Mouse (Mus musculus) liver, embryonic 13.5 days (tissue): ENCODE results near the gene Sla2. TPM values are rescaled to one million over a fixed set of nuclear protein-coding genes. Genes with fewer than 3 reads are reported as not detected.
A peak's percentile ranks its signal among the peaks of the same experiment; 100 is the strongest.

ENCODE experiments used
- ATAC-seq: fragments of 200-750 bp; cut with Nextera tagmentation; 2 replicates; pipeline ENCODE4 v1.8.0; 2017; ENCODE audit warnings: low read depth, mild to moderate bottlenecking, moderate number of reproducible peaks, moderate library complexity
- DNase-seq: peaks from one replicate; pipeline ENCODE4 v3.0.0; 2022
- H3K27ac ChIP-seq: fragments of 300-500 bp; sonication (generic); 2 replicates; pipeline ENCODE4 v1.5.1; 2015; ENCODE audit warnings: moderate library complexity, mild to moderate bottlenecking, inconsistent platforms
- H3K27me3 ChIP-seq: fragments of 300-500 bp; sonication (generic); 2 replicates; pipeline ENCODE4 v1.6.1; 2015; ENCODE audit warnings: mild to moderate bottlenecking, inconsistent platforms
- H3K36me3 ChIP-seq: fragments of 300-500 bp; sonication (generic); 2 replicates; pipeline ENCODE4 v1.6.1; 2015; ENCODE audit warnings: mild to moderate bottlenecking, inconsistent platforms
- H3K4me1 ChIP-seq: fragments of 300-500 bp; sonication (generic); replicated peaks from 2 replicates; pipeline ENCODE4 v1.6.1; 2015; ENCODE audit warnings: inconsistent platforms
- H3K4me2 ChIP-seq: fragments of 300-500 bp; sonication (generic); 2 replicates; pipeline ENCODE4 v1.6.1; 2015; ENCODE audit warnings: inconsistent platforms, mild to moderate bottlenecking, moderate library complexity
- H3K4me3 ChIP-seq: fragments of 300-500 bp; sonication (generic); replicated peaks from 2 replicates; pipeline ENCODE4 v1.5.1; 2015; ENCODE audit warnings: mild to moderate bottlenecking, inconsistent platforms
- H3K9ac ChIP-seq: fragments of 300-500 bp; sonication (generic); 2 replicates; pipeline ENCODE4 v1.6.1; 2015; ENCODE audit warnings: mild to moderate bottlenecking, inconsistent platforms
- H3K9me3 ChIP-seq: fragments of 300-500 bp; sonication (generic); replicated peaks from 2 replicates; pipeline ENCODE4 v1.6.1; 2016; ENCODE audit warnings: inconsistent platforms
- WGBS: fragments of 180-500 bp; shearing (Covaris S2); methylation state at CpG from one replicate; pipeline ENCODE4 v1.1.7; 2015; ENCODE audit not compliant: insufficient replicate concordance; 5-methylcytosine and 5-hydroxymethylcytosine counted together
- polyA plus RNA-seq: library from polyadenylated mRNA; unstranded; fragments of >200 nt; fragmentation: Nextera tagmentation; extraction: Ambion mirVana; gene quantifications from 2 replicates; pipeline ENCODE4 v1.2.1, GENCODE M21; 2015

Sla2 gene
- polyA plus RNA-seq, 1 experiment from 2014 or later: 3.1 TPM

DNA sequence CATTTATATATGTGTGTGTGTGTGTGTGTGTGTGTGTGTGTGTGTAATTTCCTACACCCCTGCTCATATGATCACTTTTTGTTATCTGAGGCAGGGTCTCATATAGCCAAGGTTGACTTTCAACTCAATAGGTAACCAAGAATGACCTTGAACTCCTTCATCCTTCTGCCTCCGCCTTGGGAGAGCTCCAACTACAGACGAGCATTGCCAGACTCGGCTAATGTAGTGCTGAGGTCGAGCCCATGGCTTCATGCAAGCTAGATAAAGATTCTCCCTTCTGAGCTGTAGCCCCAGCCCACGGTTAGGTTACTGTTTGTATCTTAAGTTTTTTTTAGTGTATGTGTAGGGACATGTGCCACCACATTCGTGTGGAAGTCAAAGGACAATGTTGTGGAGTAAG lies 14.9 kb upstream of the Sla2 start:
- H3K9me3 ChIP-seq: no peaks in the 10 kb centered on the region
- no peak overlapping the region for H3K9ac ChIP-seq
- 46% methylated on average over 6 of the region's 6 CpGs for WGBS
- H3K4me1 ChIP-seq: peaks cover 27% of the 10 kb centered on the region
- no peak for ATAC-seq
- H3K4me2 ChIP-seq: no peak overlapping the region
- no peak overlapping the region for H3K27ac ChIP-seq
- no peaks in the 10 kb centered on the region for H3K27me3 ChIP-seq
- H3K36me3 ChIP-seq: no peaks in the 10 kb centered on the region
- no peak overlapping the region for H3K4me3 ChIP-seq
- DNase-seq: no peak

DNA sequence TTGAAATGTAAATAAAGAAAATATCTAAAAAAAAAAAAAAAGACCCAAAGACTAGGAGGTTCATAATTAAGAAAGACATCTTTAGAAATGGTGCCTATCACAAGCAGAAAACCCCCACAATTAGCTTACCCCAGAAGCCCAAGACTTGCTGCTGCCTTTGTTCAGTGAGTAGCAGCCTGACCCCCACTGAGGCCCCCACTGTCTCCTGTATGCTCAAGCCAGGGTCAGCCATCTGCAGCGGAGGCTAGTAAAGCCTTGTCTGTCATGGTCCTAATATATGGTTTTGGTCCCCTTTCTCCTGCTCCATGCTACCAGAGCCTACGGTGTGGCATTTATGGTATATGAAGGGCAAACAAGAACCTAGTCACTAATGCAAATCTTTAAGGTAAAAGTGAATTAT lies 14.4 kb upstream of the Sla2 start:
- no peak overlapping the region for H3K9ac ChIP-seq
- no peak overlapping the region for H3K27ac ChIP-seq
- no peaks in the 10 kb centered on the region for H3K9me3 ChIP-seq
- H3K36me3 ChIP-seq: no peaks in the 10 kb centered on the region
- no peak overlapping the region for H3K4me2 ChIP-seq
- DNase-seq (no peak), ATAC-seq (no peak)
- no peaks in the 10 kb centered on the region for H3K27me3 ChIP-seq
- H3K4me1 ChIP-seq: peaks cover 32% of the 10 kb centered on the region
- H3K4me3 ChIP-seq: no peak overlapping the region
- 80% methylated on average over 2 of the region's 2 CpGs for WGBS

GRCm38 (mm10) chr2:156899184-156899583 lies 12.2 kb upstream of the Sla2 start:
- no peak overlapping the region for H3K4me2 ChIP-seq
- WGBS: 51% methylated on average over 4 of the region's 4 CpGs

GRCm38 (mm10) chr2:156898374-156898773 lies 11.4 kb upstream of the Sla2 start:
- ATAC-seq (peak; percentile 57), DNase-seq (no peak)
- H3K4me3 ChIP-seq: no peak overlapping the region
- WGBS: 12% methylated on average over 4 of the region's 4 CpGs
- H3K27ac ChIP-seq: no peak overlapping the region; the same call in 1 of the 2 replicates
- no peaks in the 10 kb centered on the region for H3K36me3 ChIP-seq
- peak overlapping the region; percentile 34 for H3K4me2 ChIP-seq
- H3K9ac ChIP-seq: peak overlapping the region; percentile 18; the same call in 1 of the 2 replicates
- no peaks in the 10 kb centered on the region for H3K27me3 ChIP-seq
- no peaks in the 10 kb centered on the region for H3K9me3 ChIP-seq
- H3K4me1 ChIP-seq: peaks cover 46% of the 10 kb centered on the region

More at GRCm38 (mm10) chr2:156899184-156899583, 12.2 kb upstream of the Sla2 start:
- H3K9ac ChIP-seq: no peak overlapping the region
- ATAC-seq: no peak
- H3K36me3 ChIP-seq: no peaks in the 10 kb centered on the region
- H3K4me1 ChIP-seq: peaks cover 44% of the 10 kb centered on the region
- H3K4me3 ChIP-seq: no peak overlapping the region
- H3K27me3 ChIP-seq: no peaks in the 10 kb centered on the region
- no peaks in the 10 kb centered on the region for H3K9me3 ChIP-seq
- no peak overlapping the region for H3K27ac ChIP-seq
- no peak for DNase-seq

- Histone ChIP-seq H3K9ac (no peak overlapping the region), H3K36me3 (no peaks in the 10 kb centered on the region), H3K9me3 (no peaks in the 10 kb centered on the region), H3K4me2 (no peak overlapping the region), H3K27ac (no peak overlapping the region), H3K4me3 (no peak overlapping the region), H3K4me1 (peaks cover 46% of the 10 kb centered on the region), H3K27me3 (no peaks in the 10 kb centered on the region)
- ATAC-seq (no peak), DNase-seq (no peak)
- WGBS: 69% methylated on average over 9 of the region's 9 CpGs
Observed at GRCm38 (mm10) chr2:156897034-156897433, 10.0 kb upstream of the Sla2 start.

DNA sequence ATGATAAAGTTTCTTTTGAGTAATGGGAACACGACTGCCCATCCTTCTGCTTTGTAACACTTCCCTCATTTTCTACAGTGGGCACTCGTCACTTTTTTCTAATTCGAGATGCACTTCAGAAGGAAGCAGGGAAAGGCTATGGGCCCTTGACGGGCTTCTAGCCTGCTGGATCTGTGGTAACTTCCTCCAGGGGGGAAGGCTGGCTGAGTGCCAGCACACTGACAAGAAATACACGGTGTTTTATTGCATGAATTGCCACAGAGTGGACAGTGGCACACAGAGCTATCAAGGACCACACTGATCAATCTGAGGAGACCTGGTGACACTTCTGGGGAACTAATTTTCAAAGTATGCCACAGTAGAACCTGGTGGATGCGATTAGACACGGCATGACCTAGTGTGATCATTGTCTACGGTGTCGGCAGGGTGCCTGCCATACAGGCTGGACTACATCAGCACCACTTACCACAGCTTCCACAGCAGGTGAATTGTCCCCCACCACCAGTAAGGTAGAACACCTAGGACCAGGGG lies 9.5 kb upstream of the Sla2 start:
- Histone ChIP-seq H3K27ac (no peak overlapping the region), H3K27me3 (no peaks in the 10 kb centered on the region), H3K36me3 (no peaks in the 10 kb centered on the region), H3K4me3 (no peak overlapping the region), H3K9ac (no peak overlapping the region), H3K9me3 (no peaks in the 10 kb centered on the region), H3K4me2 (no peak overlapping the region), H3K4me1 (peaks cover 46% of the 10 kb centered on the region)
- ATAC-seq: no peak
- WGBS: 55% methylated on average over 9 of the region's 9 CpGs
- DNase-seq: no peak

DNA sequence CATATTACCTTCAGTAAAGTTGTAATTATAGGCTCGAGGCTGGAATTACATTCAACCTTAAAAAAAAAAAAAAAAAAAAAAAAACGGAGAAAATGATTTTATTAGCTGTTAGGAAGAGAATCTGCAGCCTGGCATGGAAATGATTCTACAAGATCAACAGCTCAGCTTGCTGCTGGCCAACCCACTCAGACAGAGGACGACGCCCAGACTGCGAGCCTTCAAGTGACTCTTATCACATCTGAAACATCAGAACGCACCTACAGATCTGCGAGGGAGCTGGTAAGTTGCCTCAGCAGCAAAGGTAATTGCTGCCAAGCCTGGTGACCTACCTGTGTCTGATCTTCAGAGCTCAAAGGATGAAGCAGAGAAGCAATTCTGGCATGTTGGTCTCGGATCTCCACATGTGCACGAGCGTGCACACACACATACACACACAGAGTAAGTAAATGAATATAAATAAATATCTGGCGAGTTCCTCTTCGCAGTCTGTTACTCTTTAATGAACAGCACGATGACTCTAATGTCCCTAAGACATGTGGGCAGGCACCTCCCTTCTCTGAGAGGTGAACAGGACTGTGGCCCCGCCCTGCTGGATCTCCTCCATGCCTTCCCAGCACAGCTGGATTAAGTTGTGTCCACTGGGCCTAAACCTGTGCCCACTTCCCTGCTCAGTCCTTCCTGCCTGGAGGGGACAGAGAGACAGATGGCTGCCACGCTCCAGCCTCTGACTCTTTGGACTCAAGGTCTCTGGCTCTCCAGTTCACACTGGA lies 7.7 kb upstream of the Sla2 start:
- DNase-seq (no peak), ATAC-seq (0 out of 2 replicates have a peak, but pooled peaks have one; percentile 39)
- 54% methylated on average over 15 of the region's 15 CpGs for WGBS
- no peaks in the 10 kb centered on the region for H3K36me3 ChIP-seq
- H3K9ac ChIP-seq: no peak overlapping the region
- H3K9me3 ChIP-seq: no peaks in the 10 kb centered on the region
- H3K27me3 ChIP-seq: no peaks in the 10 kb centered on the region
- H3K4me2 ChIP-seq: no peak overlapping the region
- H3K27ac ChIP-seq: no peak overlapping the region
- peaks cover 46% of the 10 kb centered on the region for H3K4me1 ChIP-seq
- no peak overlapping the region for H3K4me3 ChIP-seq

DNA sequence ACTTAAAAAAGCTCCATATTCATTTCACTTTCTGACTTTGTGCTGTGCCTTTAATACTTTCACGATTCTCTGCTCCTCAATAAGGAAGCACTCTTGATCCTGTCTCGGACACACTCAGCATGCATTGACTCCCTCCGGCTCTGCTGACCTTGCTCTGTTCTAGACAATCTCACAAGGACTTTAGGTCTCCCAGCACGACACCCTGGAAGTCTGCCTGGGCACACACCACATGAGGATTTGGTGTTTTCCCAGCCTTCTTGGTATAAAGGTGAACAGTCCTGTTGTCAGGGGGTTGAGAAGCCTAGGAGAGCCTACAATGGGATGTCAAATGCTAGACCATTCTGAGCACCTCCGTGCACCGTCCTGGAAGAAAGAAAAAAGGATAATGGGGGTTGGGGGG lies 5.8 kb upstream of the Sla2 start:
- no peak for ATAC-seq
- peaks cover 29% of the 10 kb centered on the region for H3K4me1 ChIP-seq
- DNase-seq: no peak
- 72% methylated on average over 6 of the region's 6 CpGs for WGBS
- no peak overlapping the region for H3K9ac ChIP-seq
- H3K36me3 ChIP-seq: no peaks in the 10 kb centered on the region
- H3K27ac ChIP-seq: no peak overlapping the region
- no peak overlapping the region for H3K4me2 ChIP-seq
- H3K27me3 ChIP-seq: no peaks in the 10 kb centered on the region
- H3K9me3 ChIP-seq: no peaks in the 10 kb centered on the region
- H3K4me3 ChIP-seq: no peak overlapping the region

DNA sequence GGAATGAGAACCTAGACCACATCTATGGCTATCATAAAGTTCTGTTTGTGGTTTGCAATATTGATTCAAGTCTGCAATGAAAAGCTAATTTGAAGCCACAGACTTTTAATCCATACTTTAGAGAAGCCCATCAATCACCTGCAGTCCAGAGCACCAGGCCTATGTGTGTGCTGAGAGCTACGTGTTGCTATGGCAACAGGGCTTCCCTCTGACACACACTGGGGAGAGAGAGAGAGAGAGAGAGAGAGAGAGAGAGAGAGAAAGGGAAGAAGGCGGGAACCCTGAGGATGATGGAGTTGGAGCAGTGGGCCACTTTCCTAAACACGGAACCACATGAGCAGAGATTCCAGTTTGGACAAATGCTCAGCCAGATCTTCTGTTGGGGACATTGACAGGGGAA lies 5.2 kb upstream of the Sla2 start:
- Histone ChIP-seq H3K4me3 (no peak overlapping the region), H3K9me3 (no peaks in the 10 kb centered on the region), H3K4me1 (peaks cover 25% of the 10 kb centered on the region), H3K27me3 (no peaks in the 10 kb centered on the region), H3K27ac (no peak overlapping the region), H3K4me2 (no peak overlapping the region), H3K36me3 (no peaks in the 10 kb centered on the region), H3K9ac (no peak overlapping the region)
- DNase-seq (no peak), ATAC-seq (no peak)
- 58% methylated on average over 3 of the region's 3 CpGs for WGBS

GRCm38 (mm10) chr2:156888490-156888889 lies 1.5 kb upstream of the Sla2 start:
- Histone ChIP-seq H3K27me3 (no peaks in the 10 kb centered on the region), H3K4me1 (peaks cover 40% of the 10 kb centered on the region), H3K27ac (no peak overlapping the region), H3K4me2 (no peak overlapping the region), H3K4me3 (no peak overlapping the region), H3K36me3 (no peaks in the 10 kb centered on the region), H3K9ac (no peak overlapping the region), H3K9me3 (no peaks in the 10 kb centered on the region)
- WGBS: 55% methylated on average over 3 of the region's 3 CpGs
- no peak for ATAC-seq
- DNase-seq: no peak

DNA sequence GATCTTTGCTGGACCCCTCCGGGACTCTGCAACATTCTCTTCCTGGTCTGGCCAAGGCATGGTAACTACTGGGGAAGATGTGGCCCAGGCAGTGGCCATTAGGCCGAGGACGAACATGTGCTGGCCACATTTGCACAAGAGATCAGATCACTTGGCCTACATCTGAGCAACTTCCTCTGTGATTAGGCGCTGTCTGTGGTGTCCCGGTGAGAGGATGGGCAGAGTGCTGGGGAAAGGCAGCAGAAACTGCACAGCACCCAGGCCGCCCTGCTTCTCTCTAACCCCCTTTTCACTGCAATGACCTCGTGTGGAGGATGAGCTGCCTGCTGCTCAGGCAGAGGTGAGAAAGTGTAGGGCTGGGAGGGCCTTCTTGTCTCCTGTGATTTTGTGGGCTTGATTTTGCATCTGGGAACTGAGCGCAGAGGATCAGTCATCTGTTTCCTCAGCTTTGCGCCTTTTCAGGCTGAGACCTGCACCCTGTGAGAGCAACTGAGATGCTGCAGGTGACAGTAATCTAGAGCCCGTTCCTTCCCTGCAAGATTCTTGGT lies 834 bp downstream of the Sla2 start:
- no peaks in the 10 kb centered on the region for H3K36me3 ChIP-seq
- H3K4me3 ChIP-seq: 0 out of 2 replicates have a peak overlapping the region, but pooled peaks have one; percentile 5
- 43% methylated on average over 10 of the region's 10 CpGs for WGBS
- H3K9ac ChIP-seq: peak overlapping the region; percentile 26; the same call in 1 of the 2 replicates
- peak overlapping the region; percentile 92 for H3K27ac ChIP-seq
- H3K4me1 ChIP-seq: peaks cover 63% of the 10 kb centered on the region
- ATAC-seq (no peak), DNase-seq (no peak)
- no peaks in the 10 kb centered on the region for H3K27me3 ChIP-seq
- H3K4me2 ChIP-seq: peak overlapping the region; percentile 3; the same call in 1 of the 2 replicates
- no peaks in the 10 kb centered on the region for H3K9me3 ChIP-seq
